Mouse (Mus musculus) gonadal fat pad, adult 2 months (tissue): ENCODE results near the gene Cngb1. TPM values are rescaled to one million over a fixed set of nuclear protein-coding genes. Genes with fewer than 3 reads are reported as not detected.

Experiments used
- DNase-seq: peaks from one replicate; pipeline ENCODE4 v3.0.0-alpha.2; 2012; ENCODE audit warnings: low read depth
- polyA plus RNA-seq: library from polyadenylated mRNA; depleted of rRNA; stranded (reverse); fragments of >200 nt; gene quantifications from 2 replicates; pipeline ENCODE4 v1.2.3, GENCODE M21; 2012

The Cngb1 gene
- polyA plus RNA-seq, 1 experiment = 1.3 TPM

DNA sequence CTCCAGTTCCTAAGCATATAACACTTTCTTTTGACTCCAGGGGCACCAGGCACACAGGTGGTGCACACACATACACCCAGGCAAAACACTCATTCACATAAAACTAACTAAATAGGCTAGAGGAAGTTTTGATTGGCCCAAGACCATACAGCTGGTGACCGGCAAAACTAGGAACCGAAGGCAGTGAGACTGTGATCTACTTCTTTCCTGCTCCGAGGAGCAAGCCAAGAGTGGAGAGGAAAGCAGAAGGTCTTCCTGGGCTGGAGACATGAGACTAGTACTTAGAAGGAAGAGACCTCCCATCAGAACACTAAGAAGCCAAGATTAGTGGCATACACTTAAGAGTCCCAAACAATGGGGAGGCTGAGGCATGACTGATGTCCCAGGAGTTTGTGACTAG lies 16.8 kb upstream of the Cngb1 start:
- DNase-seq = no peak

- DNase-seq = no peak
Observed at GRCm38 (mm10) chr8:95320224-95321139, 14.1 kb upstream of the Cngb1 start.

DNA sequence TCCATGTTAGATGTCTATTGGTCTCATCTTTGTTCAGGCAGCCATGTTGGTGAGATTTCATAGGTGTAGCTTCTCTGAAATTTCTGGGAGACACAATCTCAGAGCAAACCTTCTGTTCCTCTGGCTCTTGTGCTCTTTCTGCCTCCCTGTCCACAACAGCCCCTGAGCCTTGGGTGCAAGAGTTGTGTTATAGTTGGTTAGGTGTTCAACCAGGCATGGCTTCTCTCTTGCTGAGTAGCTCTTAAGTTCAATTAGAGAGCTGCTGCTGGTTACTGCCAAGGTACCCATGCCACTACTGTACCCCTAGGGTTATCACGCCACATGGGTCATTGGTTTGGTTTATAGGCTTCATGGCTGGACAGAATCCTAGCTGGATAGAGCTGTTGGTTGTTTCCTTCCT lies 9.0 kb upstream of the Cngb1 start:
- DNase-seq = no peak

- DNase-seq = no peak
Observed at GRCm38 (mm10) chr8:95314707-95315106, 8.3 kb upstream of the Cngb1 start.

- DNase-seq = no peak
Observed at GRCm38 (mm10) chr8:95313857-95314256, 7.5 kb upstream of the Cngb1 start.

DNA sequence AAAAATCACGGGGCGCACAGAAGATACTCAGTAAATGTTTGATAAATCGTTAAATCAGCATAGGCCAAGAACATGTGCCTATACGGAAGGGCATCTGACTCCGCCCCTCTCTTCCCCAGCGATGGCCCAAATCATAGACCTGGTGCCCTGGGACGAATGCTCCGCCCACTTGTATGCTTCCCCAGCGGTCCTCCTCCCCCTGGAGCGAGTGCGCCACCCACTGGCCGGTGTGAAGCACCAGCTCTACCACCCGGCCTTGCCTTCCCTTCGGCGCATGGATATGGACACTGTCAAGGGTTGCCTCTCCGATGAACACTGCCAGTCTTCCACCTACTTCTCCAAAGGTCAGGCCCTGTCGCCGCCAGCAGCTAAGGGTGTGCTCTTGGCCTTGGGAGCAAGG lies 6.5 kb upstream of the Cngb1 start:
- DNase-seq = no peak

- DNase-seq = no peak
Observed at GRCm38 (mm10) chr8:95310342-95310970, 4.1 kb upstream of the Cngb1 start, which contains the start of gene Tepp. Gene Tepp, plus strand, starts transcription at chr8:95310566.

DNA sequence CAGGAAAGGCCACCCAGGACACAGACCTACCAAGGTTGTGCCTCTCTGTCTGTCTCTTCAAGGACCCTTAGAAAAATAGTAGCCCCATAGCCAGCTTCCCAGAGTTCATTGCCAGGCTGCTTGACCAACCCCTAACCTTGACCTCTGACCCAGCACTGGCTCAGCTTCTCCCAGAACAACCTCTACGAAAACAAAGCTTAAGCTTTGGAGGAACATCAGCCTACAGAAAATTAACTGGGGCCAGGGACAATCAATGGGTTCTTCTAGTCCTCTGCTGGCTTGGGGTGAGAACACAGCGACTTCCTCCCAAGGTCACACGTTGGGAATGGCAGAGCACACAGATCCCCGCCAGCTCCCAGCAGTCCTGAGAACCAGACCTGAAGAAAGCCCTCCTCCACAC lies 859 bp downstream of the Cngb1 start:
- no peak for DNase-seq

DNA sequence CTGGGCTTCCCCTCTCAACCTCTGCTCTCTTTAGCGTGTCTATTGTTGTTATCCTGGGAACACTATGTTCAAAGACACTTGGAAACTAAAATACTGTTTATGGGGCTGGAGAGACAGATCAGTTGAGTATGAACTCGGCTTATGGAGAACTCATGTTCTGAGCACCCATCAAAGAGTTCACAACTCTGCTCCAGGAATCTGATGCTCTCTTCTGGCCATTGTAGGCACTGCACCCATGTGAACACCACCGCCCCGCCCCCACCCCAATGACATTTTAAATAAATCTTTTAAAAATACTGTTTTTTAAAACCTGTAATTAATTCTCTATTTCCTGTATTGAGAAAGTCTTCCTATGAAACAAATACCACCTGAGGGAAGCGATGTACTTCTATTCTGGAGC lies 4.0 kb downstream of the Cngb1 start:
- DNase-seq = no peak

- no peak for DNase-seq
Observed at GRCm38 (mm10) chr8:95293891-95294290, 12.5 kb downstream of the Cngb1 start.

- DNase-seq = peak; percentile 51
Observed at GRCm38 (mm10) chr8:95293172-95293571, 13.2 kb downstream of the Cngb1 start.

- no peak for DNase-seq
Observed at GRCm38 (mm10) chr8:95289066-95289650, 17.2 kb downstream of the Cngb1 start.

GRCm38 (mm10) chr8:95281493-95281892 lies 24.9 kb downstream of the Cngb1 start:
- no peak for DNase-seq

- no peak for DNase-seq
Observed at GRCm38 (mm10) chr8:95272871-95273270, 33.5 kb downstream of the Cngb1 start.

- no peak for DNase-seq
Observed at GRCm38 (mm10) chr8:95271841-95272240, 34.5 kb downstream of the Cngb1 start.

DNA sequence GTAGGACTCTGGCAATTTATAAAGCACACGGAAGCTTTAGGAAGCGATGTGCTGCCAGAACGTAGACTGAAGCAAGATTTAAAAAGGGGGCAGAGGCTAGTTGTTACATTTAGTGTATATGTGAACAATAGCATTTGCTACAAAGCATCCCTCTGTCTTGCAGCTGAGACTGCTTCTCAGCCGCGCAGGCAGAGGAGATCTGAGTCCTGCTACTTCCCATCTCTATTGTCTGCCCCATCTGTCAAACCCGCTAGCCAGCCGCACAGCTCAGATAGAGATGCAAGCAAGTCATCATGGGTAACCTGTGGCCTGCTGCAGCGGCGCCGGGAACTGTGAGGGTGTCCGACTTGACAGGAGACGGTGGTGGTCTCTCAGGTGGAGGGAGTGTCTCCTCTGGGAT lies 35.9 kb downstream of the Cngb1 start:
- no peak for DNase-seq

DNA sequence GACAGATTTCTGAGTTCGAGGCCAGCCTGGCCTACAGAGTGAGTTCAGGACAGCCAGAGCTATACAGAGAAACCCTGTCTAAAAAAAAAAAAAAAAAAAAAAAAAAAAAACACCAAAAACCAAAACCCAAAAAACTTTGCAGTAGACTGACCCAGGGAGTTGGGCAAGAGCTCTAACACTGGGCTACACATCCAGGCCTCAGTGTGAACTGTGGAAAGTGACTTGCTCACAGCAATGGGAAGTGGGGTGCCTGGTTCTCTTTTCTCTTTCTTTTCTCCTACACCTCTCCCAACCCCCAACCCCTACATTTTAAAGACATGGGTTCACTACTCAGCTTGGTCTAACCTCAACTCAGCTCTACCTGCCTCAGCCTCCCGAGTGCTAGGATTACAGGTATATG lies 44.2 kb downstream of the Cngb1 start:
- DNase-seq = no peak

GRCm38 (mm10) chr8:95255611-95256010 lies 50.8 kb downstream of the Cngb1 start:
- no peak for DNase-seq

DNA sequence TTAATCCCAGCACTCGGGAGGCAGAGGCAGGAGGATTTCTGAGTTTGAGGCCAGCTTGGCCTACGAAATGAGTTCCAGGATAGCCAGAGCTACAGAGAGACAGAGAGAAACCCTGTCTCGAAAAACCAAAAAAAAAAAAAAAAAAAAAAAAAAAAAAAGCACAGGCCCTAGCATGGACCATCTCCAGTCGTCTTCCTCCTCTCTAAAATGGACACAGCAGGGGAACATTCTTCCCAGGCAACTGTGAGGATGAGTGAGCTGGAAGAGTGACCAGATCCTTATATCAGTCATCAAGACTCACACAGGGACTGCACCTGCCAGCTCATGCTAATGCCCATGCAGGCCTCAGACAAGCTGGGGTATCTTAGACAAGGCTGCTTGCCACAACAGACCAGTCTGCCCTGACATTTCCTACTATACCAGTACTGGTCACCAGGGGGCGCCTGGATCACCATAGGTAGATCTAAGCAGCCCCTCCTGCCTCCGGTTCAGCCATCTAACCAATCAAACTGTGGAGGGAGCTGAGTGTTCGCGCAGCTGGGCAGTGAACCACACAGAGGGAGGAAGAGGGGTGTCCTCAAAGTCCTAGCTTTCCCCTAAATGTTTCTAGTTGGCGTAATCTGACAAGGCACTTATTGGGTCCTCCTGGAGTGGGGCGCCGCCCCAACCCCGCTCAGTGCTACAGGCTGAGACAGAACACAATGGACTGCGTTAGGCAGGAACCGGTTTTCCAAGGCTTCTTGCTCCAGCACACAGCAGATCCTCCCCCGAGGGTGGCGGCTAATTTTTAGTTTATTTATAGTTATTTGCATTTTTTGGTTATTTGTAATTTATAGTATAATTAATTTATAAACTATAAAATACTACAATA lies 51.6 kb downstream of the Cngb1 start:
- DNase-seq = peak; percentile 79

DNA sequence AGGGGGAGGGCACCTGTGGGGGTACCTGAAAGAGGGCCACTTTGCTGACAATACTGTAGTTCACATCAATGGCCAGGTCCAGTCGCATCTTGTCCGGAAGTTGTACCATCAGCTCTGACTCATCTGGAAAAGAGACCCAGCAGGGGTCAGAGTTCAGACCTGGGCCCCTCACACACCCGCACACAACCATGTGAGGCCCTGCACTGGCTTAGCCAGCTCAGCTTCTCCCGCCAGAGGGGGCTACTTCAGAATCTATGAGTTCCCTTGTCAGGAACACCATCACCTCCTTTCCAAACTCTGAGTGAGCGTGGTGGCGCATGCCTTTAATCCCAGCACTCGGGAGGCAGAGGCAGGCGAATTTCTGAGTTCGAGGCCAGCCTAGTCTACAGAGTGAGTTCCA lies 54.3 kb downstream of the Cngb1 start:
- DNase-seq = no peak

DNA sequence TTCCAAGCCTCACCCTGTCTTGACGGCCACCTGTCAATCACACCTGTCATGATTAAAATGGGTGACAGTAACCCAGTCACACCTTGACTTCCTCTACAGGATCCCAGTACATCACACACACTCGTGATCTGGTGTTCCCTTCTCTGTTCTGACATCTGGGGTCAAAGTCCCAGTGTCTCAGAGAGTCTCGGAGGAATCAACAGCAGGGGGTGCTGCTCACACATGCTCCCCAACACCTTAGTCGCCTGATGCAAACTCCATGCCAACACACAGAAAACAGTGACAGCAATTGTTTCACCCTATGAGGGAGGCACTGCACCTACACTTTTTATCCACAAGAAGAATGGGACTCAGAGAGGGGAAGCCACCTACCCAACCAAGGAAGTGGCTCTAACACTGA lies 56.5 kb downstream of the Cngb1 start:
- no peak for DNase-seq

DNA sequence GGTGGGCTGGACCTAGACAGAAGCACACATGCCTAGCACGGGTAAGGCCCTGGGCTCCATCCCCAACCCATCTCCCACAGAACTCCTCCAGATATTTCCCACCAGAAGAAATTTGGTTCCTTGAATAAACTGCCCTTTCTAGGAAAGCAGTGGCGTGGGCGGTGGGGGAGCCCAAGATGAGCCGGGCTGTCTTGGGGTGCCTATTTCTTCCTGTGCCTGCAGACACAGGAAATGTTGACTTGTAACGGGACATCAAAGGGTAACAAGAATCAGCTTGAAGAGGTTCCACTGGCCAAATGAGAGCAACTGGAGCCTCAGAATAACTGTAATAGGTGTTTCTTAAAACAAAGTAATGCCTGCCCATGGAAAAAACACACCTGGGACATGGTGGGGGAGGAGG lies 59.1 kb downstream of the Cngb1 start:
- DNase-seq = no peak
